Mouse (Mus musculus): ENCODE data around the gene Myo16. TPM values are rescaled to one million over a fixed set of nuclear protein-coding genes. Genes with fewer than 3 reads are reported as not detected.

Myo16 gene
- polyA plus RNA-seq, 1 experiment: 0.08 TPM

GRCm38 (mm10) chr8:10139536-10139935 lies 14.2 kb upstream of the Myo16 start:
- H3K27ac ChIP-seq (ENCODE audit: insufficient read depth, low read depth, low read length): no peak overlapping the region
- 17% methylated on average over 8 of the region's 8 CpGs for WGBS
- DNase-seq: no peak
- H3K4me3 ChIP-seq (ENCODE audit: insufficient read depth, low read depth, low read length): no peak overlapping the region
- no peak for TF ChIP-seq POLR2A (IDR thresholded peaks at IDR 0.05; ENCODE audit: low read depth, low read length)
- no peak for TF ChIP-seq CTCF (conservative IDR thresholded peaks at IDR 0.05; ENCODE audit: insufficient read depth, insufficient read length, low read depth, low read length)
- H3K36me3 ChIP-seq (ENCODE audit: control insufficient read depth, insufficient read depth, low read length): no peaks in the 10 kb centered on the region
- H3K4me1 ChIP-seq (ENCODE audit: control insufficient read depth, insufficient read depth, low read length): no peaks in the 10 kb centered on the region
- no peaks in the 10 kb centered on the region for H3K27me3 ChIP-seq (replicated peaks; ENCODE audit: control insufficient read depth, insufficient read depth, low read length)

GRCm38 (mm10) chr8:10143961-10144360 lies 9.8 kb upstream of the Myo16 start:
- Histone ChIP-seq H3K4me1 (ENCODE audit: control insufficient read depth, insufficient read depth, low read length) (no peaks in the 10 kb centered on the region), H3K27ac (ENCODE audit: insufficient read depth, low read depth, low read length) (no peak overlapping the region), H3K4me3 (ENCODE audit: insufficient read depth, low read depth, low read length) (no peak overlapping the region), H3K27me3 (replicated peaks; ENCODE audit: control insufficient read depth, insufficient read depth, low read length) (no peaks in the 10 kb centered on the region), H3K36me3 (ENCODE audit: control insufficient read depth, insufficient read depth, low read length) (no peaks in the 10 kb centered on the region)
- TF ChIP-seq CTCF (conservative IDR thresholded peaks at IDR 0.05; ENCODE audit: insufficient read depth, insufficient read length, low read depth, low read length) (no peak), POLR2A (IDR thresholded peaks at IDR 0.05; ENCODE audit: low read depth, low read length) (no peak)
- WGBS: 81% methylated on average over 10 of the region's 10 CpGs
- no peak for DNase-seq

DNA sequence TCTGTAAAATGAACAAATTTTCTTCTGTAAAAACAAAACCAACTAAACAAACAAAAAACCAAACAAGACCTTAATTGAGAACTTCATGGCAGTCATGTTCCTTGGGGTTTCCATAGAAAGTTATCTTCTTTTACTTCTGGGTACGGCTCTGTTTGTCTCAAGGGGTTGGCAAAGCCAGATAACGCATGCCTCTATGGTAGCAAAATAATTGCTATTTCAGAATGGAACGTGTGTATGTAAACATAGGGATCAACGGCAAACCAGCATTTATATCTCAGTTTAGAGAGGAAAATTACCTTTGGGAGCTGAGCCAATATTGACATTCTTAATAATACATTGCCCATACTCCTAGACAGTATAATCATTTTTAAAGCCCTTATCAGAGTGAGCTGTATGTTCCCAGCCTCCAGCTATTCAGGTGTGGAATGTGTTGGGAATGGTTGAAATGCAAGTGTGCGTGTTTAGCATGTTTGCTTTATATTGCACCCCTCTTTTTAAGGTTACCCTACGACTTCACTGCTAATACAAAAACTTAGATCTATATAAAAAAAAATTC lies 1.9 kb upstream of the Myo16 start:
- no peak overlapping the region for H3K4me3 ChIP-seq (ENCODE audit: insufficient read depth, low read depth, low read length)
- H3K36me3 ChIP-seq (ENCODE audit: control insufficient read depth, insufficient read depth, low read length): no peaks in the 10 kb centered on the region
- 85% methylated on average over 6 of the region's 6 CpGs for WGBS
- DNase-seq: no peak
- TF ChIP-seq CTCF (conservative IDR thresholded peaks at IDR 0.05; ENCODE audit: insufficient read depth, insufficient read length, low read depth, low read length) (no peak), POLR2A (IDR thresholded peaks at IDR 0.05; ENCODE audit: low read depth, low read length) (no peak)
- H3K27me3 ChIP-seq (replicated peaks; ENCODE audit: control insufficient read depth, insufficient read depth, low read length): no peaks in the 10 kb centered on the region
- H3K27ac ChIP-seq (ENCODE audit: insufficient read depth, low read depth, low read length): no peak overlapping the region
- H3K4me1 ChIP-seq (ENCODE audit: control insufficient read depth, insufficient read depth, low read length): no peaks in the 10 kb centered on the region

DNA sequence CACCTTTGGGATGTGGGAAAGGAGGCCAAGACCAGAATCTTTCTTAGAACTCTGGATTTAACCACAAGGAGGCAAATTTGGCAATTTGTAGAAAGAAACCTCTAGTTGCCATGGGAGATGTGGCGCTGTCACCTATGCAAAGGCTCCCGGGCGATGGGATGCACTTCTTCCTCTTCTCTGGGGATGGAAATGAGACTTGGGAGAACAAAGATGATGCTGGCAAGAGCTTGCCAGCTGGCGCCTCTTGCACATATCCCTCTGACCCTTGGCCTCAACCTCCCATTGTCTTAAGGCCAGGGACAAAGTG lies 681 bp downstream of the Myo16 start:
- Histone ChIP-seq H3K27ac (ENCODE audit: insufficient read depth, low read depth, low read length) (no peak overlapping the region), H3K27me3 (replicated peaks; ENCODE audit: control insufficient read depth, insufficient read depth, low read length) (no peaks in the 10 kb centered on the region), H3K4me1 (ENCODE audit: control insufficient read depth, insufficient read depth, low read length) (no peaks in the 10 kb centered on the region), H3K4me3 (ENCODE audit: insufficient read depth, low read depth, low read length) (no peak overlapping the region), H3K36me3 (ENCODE audit: control insufficient read depth, insufficient read depth, low read length) (no peaks in the 10 kb centered on the region)
- DNase-seq: no peak
- WGBS: 23% methylated on average over 4 of the region's 4 CpGs
- no peak for TF ChIP-seq POLR2A (IDR thresholded peaks at IDR 0.05; ENCODE audit: low read depth, low read length)

- Histone ChIP-seq H3K4me3 (ENCODE audit: insufficient read depth, low read depth, low read length) (no peak overlapping the region), H3K4me1 (ENCODE audit: control insufficient read depth, insufficient read depth, low read length) (no peaks in the 10 kb centered on the region), H3K27ac (ENCODE audit: insufficient read depth, low read depth, low read length) (no peak overlapping the region), H3K27me3 (replicated peaks; ENCODE audit: control insufficient read depth, insufficient read depth, low read length) (no peaks in the 10 kb centered on the region), H3K36me3 (ENCODE audit: control insufficient read depth, insufficient read depth, low read length) (no peaks in the 10 kb centered on the region)
- WGBS: 97% methylated on average over 16 of the region's 16 CpGs
- DNase-seq: no peak
- TF ChIP-seq POLR2A (IDR thresholded peaks at IDR 0.05; ENCODE audit: low read depth, low read length): no peak
- TF ChIP-seq CTCF (conservative IDR thresholded peaks at IDR 0.05; ENCODE audit: insufficient read depth, insufficient read length, low read depth, low read length): no peak
Measured at GRCm38 (mm10) chr8:10155075-10155474, 1.4 kb downstream of the Myo16 start.

DNA sequence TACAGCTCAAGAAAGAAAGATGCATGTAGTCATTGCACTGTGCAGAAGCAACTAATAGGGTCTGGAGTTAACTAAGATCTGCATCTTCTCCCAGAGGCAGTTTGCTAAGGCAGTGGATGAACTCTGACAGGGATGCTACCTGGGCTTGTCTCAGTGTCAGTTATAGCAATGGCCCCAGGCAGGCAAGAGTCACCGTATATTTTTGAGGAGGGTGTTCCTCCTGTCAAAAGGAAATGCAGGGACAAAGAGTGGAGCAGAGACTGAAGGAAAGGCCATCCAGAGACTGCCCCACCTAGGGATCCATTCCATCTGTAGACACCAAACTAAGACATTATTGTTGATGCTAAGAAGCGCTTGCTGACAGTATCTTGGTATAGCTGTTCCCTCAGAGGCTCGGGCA lies 7.4 kb downstream of the Myo16 start:
- no peaks in the 10 kb centered on the region; the same call in 1 of the 2 replicates for H3K27me3 ChIP-seq (replicated peaks; ENCODE audit: control insufficient read depth, insufficient read depth, low read length)
- 79% methylated on average over 3 of the region's 3 CpGs for WGBS
- no peak overlapping the region for H3K27ac ChIP-seq (ENCODE audit: insufficient read depth, low read depth, low read length)
- H3K4me1 ChIP-seq (ENCODE audit: control insufficient read depth, insufficient read depth, low read length): no peaks in the 10 kb centered on the region
- H3K36me3 ChIP-seq (ENCODE audit: control insufficient read depth, insufficient read depth, low read length): no peaks in the 10 kb centered on the region
- H3K4me3 ChIP-seq (ENCODE audit: insufficient read depth, low read depth, low read length): no peak overlapping the region
- TF ChIP-seq CTCF (conservative IDR thresholded peaks at IDR 0.05; ENCODE audit: insufficient read depth, insufficient read length, low read depth, low read length) (no peak), POLR2A (IDR thresholded peaks at IDR 0.05; ENCODE audit: low read depth, low read length) (no peak)
- DNase-seq: no peak

DNA sequence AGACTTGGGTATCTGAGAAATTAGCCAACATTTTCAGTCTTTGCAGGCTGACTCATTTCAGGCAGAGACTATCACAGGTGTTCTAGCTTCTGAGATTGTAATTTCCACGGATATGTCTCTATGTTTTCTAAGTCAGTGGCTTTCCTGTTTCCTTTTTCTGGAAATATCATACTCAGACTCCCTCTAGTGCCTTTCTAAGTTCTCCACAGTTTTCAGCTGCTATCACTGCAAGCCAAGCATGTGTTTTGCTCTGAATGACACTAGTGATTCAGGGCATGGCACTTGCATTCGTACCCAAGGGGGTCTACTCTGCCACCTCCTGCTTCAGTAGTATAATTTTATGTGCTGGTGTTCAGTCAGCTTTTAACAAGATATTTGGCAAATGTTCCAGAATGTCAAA lies 11.2 kb downstream of the Myo16 start:
- no peak overlapping the region for H3K27ac ChIP-seq (ENCODE audit: insufficient read depth, low read depth, low read length)
- TF ChIP-seq CTCF (conservative IDR thresholded peaks at IDR 0.05; ENCODE audit: insufficient read depth, insufficient read length, low read depth, low read length) (no peak), POLR2A (IDR thresholded peaks at IDR 0.05; ENCODE audit: low read depth, low read length) (no peak)
- no peaks in the 10 kb centered on the region; the same call in 1 of the 2 replicates for H3K27me3 ChIP-seq (replicated peaks; ENCODE audit: control insufficient read depth, insufficient read depth, low read length)
- WGBS: 53% methylated on average over 2 of the region's 2 CpGs
- DNase-seq: no peak
- H3K4me3 ChIP-seq (ENCODE audit: insufficient read depth, low read depth, low read length): no peak overlapping the region
- H3K4me1 ChIP-seq (ENCODE audit: control insufficient read depth, insufficient read depth, low read length): no peaks in the 10 kb centered on the region
- no peaks in the 10 kb centered on the region for H3K36me3 ChIP-seq (ENCODE audit: control insufficient read depth, insufficient read depth, low read length)

DNA sequence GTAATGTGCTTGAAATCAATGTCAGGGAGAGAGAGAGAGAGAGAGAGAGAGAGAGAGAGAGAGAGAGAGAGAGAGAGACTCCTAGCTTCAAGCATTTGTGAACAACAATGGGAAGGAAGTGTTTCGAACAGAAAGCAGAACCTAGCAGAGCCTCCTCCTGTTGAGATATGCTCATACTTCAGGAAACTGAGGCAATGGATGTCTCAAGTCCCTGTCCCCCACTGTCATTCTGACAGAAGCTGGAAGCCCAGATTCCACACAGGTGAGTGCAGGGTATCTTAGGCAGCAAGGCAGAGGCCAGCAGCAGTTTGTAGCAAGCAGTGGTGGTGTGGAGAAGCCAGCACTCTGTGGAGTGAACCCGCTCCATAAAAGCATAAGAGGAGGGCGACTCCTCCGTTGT lies 14.6 kb downstream of the Myo16 start:
- no peak for TF ChIP-seq POLR2A (IDR thresholded peaks at IDR 0.05; ENCODE audit: low read depth, low read length)
- TF ChIP-seq CTCF (conservative IDR thresholded peaks at IDR 0.05; ENCODE audit: insufficient read depth, insufficient read length, low read depth, low read length): no peak
- no peaks in the 10 kb centered on the region for H3K36me3 ChIP-seq (ENCODE audit: control insufficient read depth, insufficient read depth, low read length)
- WGBS: 58% methylated on average over 4 of the region's 4 CpGs
- H3K4me3 ChIP-seq (ENCODE audit: insufficient read depth, low read depth, low read length): no peak overlapping the region
- no peaks in the 10 kb centered on the region; the same call in 1 of the 2 replicates for H3K27me3 ChIP-seq (replicated peaks; ENCODE audit: control insufficient read depth, insufficient read depth, low read length)
- H3K27ac ChIP-seq (ENCODE audit: insufficient read depth, low read depth, low read length): no peak overlapping the region
- no peak for DNase-seq
- no peaks in the 10 kb centered on the region for H3K4me1 ChIP-seq (ENCODE audit: control insufficient read depth, insufficient read depth, low read length)

Data from kidney, adult 2 months (tissue).